Mouse (Mus musculus) ES-CJ7 (cell line): Measurements from ENCODE around the gene Rimkla.

Experiments
- DNase-seq: peaks from one replicate; pipeline ENCODE4 v3.0.0; 2011; ENCODE audit warnings: low read depth, low spot score

The Rimkla gene

DNA sequence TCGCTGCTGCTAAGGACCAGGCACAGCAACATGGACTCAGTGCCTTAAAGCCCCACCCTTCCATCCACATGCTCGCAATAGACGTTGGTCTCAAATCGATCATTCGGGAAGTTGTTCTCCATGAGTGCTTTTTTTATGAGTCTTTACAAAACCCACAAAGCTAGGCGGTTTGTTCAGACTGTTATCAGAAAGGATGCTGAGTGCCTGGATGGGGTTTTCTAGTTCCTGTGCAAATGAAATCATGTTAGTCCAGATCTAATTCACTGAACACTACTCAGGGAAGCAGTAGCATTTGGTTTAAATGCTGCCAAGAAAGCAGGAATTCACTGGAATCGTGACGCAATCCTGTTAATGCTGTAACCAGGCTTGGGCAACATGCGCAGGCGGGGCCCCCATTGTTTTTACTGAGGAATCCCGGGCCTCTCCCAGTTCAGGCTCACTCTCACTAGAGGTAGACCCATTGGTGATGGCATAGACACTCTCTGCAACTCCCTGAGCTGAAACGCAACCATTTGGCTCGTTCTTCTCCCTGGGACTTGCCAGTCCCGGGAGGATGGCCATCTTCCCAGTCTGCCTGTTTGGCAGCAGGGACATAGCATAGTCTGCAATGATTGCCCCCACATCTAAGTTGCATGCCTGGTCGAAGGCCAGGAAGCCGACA, 24.6 kb downstream of the Rimkla start:
- peak; percentile 18 for DNase-seq

DNA sequence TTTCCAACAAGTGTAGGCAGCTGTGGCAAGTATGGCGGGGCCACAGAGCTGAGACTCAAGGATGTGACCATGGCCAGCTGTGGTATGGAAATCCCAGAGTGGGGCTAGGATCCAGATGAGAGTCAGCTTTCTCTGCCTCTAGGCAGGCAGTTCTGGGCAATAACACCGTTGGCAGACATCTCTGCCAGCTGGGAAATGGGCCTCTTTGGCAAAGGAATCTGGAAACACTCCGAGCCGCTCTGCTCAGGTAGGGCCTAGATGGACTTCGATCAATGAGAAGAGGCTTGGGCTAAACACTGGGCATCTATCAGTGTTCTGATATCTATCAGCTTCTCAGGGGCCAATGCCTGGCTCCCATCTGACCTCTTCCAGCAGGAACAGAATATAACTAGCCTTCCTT, 26.6 kb downstream of the Rimkla start:
- no peak for DNase-seq

DNA sequence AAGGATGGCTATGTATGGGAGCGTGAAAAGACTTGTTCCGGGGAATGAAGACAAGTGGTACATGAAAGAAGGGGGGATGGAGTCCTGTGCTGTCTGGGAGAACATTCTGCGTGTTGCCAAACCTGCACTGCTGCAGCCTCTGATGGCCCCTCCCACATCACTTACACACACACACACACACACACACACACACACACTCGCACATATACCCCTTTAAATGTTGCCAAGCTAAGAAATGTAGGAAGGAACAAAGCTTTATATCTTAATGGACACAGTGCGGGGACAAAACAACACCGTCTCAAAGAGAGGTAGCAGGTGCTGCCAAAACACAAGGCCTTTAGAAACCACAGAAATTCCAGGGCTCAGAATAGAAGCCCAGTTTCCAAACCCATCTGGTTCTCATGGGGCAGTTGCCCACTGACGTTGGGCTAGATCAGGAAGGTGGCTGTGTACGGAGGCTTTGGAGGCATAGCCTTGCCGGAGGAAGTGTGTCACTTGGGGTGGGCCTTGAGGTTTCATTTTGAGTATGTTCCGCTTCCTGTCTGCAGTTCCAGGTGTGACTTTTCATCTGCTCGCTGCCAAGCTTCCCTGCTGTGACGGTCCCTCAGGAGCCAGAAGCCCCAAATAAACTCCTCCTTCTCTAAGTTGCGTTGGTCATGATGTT, 28.5 kb downstream of the Rimkla start:
- DNase-seq: no peak

DNA sequence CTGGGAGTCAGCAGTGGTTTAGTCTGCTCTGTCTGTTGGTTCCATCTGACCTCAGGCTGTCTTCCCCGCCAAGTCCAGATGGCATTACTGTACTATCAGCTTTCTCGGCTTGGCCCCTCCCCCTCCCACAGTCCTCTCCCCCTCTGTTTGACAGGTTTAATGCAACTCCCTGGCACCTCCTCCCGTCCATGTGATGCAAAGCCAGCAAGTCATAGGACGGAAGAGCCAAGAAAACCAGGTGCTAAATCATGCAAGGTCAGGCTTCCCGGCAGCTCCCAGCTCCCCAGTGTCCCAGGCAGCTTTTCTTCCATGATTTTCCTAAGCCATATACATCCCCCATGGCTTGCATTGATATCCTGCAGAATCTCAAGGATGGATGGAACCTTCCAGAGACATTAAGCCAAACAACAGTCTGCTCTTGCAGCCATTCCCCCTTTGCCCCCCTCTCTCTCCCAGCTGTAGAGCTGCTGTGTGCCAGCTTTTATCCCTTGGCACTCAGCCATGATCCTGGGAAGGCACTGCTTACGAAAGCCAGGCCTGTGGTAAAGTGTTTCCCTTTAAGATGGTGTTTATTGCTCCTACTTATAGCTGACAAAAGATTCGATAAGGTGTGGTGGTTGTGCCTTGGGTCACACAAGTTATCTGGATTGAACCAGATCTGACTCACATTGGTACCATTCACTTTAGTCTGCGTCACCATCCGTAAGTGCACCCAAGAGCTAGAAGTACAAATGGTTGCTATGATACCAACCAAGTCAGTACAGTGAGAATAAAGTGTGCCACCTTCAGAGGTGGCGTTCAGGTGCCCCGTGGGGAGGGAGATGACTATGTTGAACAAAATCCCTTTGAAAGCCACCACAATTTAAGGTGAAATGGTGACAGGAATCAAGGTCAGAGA, 29.3 kb downstream of the Rimkla start:
- DNase-seq: peak; percentile 20

DNA sequence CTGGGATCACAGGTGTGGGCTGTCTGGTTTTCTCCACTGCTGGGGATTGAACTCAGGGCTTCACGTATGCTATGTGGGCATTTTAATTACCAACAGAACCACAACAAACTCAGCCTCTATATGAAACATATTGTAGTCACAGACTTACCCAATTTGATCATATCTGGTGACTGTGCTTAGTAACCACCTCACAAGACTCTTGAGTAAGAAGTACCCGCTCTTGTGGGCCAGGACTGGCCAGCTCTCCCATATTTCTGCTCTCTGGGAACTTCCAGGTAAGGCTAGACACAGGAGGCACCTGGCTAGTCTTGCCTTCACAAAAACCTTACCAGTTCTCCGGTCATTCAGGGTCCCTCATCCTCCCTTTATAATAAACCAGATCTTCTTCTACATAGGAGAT, 30.0 kb downstream of the Rimkla start:
- DNase-seq: no peak

DNA sequence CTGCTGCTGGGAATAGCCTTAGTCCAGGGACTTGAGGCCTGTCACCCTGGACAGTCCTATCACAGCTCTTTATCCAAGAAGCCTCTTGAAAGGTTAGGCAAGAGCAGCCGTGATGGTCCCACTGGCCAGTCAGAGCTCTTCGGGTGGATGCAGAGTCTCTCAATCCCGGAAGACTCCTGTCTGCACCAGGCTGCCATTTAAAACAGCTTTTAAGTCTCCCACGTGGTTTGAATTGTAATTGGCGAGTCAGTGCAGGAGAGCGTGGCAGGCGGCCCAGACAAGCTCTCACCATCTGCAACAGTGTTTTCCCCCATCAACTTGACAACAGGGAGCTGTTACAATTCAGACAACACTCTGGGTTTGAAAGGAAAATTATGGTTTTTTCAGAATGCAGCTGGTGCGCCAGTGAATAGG, 31.7 kb downstream of the Rimkla start:
- DNase-seq: no peak

DNA sequence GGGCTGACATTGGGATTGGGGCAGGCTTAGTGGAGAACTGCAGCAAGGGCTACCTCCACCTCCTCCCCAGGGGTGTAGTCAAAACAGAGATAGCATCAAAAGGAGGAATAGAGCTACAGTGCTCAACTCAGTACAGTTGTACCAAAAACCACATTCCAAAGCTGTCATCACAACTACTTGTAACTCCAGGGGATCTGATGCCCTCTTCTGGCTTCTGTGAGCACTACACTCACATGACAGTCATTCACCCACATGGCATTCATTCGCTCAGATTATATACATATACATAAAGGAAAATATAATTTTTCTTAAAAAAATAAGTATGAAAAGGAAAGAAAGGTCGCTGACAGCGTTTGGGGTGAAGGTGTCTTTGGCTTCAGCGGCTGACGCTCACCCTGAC, 32.1 kb downstream of the Rimkla start:
- DNase-seq: peak; percentile 63

DNA sequence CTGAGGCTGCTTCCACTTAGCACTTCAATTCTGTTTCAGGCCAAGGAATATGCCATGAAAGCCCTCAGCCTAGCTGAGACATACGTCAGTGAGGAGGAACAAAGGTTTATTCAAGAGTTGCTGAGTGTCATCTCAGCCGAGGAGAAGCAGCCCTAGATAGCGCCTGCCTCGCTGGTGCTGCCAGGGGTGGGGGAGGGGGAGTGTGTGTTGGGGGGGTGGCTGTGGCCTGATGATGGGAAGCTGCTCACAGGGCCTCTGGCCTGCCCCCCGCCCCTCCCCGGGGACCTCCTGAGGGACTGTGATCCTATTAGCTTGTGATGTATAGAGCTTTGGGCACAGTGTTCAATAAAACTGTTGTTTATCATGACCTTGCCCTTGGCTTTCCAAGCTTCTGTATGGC, 38.9 kb downstream of the Rimkla start:
- DNase-seq: peak; percentile 12

DNA sequence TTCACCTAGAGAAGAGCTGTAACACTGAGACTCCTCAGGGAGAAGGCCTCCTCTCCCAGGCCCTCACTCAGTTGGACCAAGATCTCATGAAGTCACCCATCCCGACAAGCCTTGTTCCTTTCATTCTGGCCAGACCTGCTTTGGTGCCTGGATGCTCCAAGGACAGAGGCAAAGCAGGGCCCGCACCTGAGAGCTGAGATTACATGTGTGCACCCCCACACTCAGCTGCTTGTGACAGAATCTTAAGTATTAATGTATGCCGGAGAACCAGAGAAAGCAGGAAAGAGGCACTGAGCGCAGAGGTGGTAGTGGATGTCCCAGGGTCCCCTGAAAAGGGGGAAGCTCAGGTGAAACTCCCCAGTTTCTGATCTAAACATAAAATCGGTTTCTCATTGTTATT, 39.3 kb downstream of the Rimkla start:
- no peak for DNase-seq

DNA sequence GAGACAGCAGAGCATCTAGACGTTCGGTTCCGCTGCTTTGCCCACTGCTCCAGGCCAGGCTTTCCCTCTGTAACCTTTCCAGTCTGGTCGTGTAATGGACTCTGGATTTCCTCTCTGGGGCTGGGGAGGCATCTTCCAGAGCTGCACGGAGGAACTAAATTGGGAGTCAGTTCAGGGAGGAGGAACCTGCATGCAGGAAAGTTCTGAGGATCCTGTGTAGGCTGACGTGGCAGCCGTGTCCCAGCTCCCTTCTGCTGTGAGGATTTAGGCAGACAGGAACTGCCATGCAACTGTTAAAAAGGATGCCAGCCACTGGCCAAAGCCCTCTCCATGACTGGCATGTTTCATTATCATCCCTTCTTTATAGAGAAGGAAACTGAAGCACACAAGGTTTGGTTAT, 42.0 kb downstream of the Rimkla start:
- DNase-seq: no peak

DNA sequence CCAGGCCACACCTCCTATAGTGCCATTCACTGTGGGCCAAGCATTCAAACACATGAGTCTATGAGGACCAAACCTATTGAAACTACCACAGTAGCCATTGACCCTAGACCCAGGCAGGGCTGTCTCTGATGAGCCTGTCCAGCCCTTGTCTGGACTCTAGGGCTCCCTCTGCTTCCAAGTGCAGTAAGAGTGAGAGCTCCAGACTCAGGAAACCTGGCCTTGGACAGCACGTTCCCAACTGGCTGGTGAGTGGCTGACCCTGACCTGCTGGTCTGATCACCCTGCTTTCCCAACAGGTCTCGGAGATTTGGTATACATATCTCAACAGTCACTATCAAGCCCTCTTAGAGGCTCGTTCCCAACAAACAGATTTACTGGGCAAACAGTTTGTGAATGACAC, 44.6 kb downstream of the Rimkla start:
- DNase-seq: no peak

DNA sequence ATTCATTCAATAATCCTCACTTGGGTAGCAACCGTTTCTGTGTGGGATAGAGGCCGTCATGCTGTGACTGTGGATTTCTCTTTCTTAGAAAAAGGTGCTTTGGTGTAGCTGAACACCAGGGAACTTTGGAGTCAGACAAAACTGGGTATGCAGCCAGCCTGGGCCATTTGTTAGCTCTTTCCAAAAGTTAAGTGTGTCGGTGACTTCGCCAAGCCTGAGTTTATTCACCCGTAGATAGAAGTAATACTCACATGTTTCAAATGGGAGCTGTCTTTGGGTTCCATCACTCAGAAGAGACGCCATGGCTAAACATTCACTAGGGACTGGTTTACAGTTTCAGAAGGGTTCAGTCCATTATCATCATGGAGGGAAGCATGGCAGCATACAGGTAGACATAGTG, 45.2 kb downstream of the Rimkla start:
- no peak for DNase-seq

DNA sequence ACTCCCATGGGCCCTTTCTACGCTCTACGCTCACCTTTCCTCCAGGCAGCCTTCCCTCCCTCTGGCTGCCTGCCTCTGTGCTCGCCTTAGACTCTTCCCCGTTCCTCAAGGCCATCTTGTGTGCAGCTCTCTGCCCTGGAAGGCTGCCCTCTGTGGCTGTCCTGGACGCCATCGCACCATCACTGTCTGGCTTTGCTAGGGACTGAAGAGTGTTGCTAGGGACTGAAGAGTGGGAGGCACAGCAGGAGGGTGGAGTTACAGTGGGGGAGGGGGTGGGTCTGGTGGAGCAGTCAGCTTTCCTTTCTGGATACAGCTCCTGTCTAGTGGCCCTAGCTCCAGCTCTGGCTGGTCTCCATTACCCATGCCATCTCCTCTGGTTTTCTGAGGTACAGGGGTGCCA, 49.9 kb downstream of the Rimkla start:
- peak; percentile 77 for DNase-seq

DNA sequence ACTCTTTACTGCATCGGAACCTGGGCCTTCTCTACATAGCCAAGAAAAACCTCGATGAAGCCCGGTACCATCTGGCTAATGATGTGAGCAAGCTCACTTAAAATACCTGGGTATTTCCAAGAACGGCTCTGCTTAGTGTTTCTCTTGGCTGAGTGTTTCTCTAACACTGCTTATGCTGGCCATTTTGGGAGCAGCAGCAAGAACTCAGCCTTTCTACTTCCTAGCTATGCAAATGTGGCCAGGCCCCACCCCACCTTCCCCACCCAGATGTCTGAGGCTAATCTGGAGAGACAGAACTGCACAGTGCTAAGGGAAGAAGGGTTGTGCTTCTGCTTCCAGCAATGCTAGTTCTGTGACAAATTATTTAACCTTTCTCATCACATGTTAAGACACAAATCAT, 50.6 kb downstream of the Rimkla start:
- peak; percentile 67 for DNase-seq

DNA sequence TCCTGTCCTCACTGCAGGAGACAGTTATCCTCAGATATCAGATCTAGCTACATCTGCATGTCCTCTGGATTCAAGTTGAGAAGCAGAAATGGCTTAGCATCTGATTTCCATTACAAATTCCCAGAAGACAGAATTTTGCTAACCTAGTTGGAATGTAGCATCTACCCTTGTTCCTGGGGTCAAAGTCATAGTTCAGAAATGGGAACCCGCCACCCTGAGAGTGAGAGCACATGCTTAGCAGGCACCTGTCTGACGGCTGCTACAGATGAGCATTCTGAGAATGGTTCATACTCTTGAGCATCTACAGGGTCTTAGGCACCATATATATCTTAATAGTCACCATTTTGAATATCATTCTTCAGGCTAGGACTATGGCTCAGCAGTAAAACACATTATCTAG, 54.5 kb downstream of the Rimkla start:
- DNase-seq: no peak

DNA sequence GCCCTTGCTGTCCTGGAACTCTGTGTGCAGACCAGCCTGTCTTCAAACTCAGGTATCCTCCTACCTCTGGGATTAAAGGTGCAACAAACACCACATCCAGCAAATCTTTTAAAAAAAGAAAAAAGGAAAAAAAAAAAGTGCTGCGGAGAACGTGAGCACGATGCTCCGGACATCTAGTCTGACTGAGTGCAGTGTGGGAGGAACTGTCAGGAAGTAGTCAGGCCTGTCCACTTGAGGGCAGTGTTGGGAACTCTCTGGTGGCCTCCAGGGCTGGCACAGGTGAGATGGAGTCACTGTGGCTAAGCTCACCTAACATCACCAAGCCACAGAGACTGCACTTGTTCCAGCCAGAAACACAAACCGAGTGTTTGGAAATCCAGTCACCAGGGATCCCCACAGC, 61.8 kb downstream of the Rimkla start:
- DNase-seq: peak; percentile 71

DNA sequence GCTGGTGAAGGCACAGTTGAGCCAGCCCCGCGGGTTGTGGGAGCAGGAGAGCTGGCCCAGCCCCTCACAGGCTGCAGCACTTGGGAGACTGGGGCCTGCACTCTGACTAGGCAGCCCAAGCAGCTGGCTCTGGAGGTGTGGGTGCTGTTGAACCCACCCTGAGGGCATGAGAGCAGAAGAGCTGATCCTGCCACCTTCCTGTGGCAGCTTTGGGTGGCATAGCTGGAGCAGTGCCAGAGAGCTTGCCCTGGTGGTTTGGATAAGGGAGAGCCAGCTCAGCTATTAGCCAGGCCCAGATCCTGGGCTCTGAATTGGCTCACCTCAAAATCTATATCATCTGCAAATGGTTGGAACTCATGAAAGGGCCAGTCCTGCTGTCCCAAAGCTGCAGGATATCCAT, 64.7 kb downstream of the Rimkla start:
- DNase-seq: no peak

DNA sequence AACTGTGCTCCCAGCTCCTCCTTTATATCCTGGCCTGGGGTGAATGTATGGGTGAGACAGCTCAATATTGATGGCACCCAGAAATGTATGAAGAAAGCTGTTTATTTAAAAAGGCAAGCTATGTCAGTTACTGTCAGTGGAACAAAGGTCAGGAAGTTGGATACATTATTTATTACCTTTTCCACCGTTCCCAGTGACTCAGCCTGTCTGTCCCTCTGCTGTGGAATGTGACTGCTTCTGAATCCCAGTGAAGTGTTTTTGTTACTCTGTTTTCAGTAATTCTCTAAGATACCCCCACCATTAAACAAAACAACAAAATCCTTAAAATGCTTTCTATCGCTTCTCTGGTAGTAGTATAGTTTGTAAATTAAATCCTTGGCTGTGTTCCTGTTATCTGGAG, 66.8 kb downstream of the Rimkla start:
- DNase-seq: no peak

DNA sequence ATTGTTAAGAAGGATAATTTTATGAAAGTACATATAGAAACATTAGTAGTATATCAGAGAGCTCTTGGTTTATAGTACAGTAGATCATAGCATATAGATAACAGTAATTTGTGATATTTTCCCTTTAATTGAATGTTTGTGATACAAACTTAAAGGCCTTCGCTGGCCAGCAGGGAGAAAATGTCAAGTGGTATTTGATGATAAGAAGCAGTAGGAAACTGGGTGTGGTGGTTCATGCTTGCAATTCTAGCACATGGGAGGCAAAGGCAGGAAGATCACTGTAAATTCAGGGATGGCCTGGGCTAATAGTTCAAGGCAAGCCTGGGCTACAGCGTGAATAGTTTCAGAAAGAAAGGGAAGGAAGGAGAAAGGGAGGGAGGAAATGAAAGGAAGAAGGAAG, 67.4 kb downstream of the Rimkla start:
- no peak for DNase-seq

DNA sequence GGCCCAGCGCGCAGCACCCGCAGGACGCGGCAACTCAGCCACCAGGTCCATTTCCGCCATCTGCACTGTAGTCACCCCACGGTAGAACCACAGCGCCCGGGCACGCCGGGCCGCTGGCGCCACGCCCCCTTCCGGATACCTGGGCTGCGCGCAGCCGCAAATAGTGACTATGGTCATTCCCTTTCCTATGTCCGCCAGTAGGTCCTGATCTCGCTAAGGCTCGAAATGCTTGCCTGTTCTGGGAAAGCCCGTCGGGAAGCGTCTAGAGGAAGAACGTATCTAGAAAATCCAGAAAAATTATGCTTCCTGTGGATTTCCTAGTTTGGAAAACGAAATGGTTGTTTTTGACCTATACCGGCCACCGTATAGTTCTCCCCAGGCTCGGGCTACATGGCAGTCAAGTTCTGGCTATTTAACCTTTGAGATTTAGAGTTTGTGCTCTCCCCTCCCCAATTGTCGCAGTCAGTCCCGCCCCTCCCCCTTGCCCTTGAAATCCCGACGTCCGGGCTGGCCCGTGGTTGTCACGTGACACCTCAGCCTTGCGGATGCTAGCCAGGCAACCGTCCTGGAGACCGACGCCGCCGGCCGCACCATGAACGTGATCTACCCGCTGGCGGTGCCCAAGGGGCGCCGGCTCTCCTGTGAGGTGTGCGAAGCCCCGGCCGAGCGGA, 70.0 kb downstream of the Rimkla start, which contains the start of the genes Ppcs and Zmynd12:
Gene Ppcs, minus strand, starts transcription at position 127 of the 671 bp plus-strand sequence.
Gene Zmynd12, plus strand, starts transcription at position 521 of the 671 bp plus-strand sequence.
- peak; percentile 97 for DNase-seq

DNA sequence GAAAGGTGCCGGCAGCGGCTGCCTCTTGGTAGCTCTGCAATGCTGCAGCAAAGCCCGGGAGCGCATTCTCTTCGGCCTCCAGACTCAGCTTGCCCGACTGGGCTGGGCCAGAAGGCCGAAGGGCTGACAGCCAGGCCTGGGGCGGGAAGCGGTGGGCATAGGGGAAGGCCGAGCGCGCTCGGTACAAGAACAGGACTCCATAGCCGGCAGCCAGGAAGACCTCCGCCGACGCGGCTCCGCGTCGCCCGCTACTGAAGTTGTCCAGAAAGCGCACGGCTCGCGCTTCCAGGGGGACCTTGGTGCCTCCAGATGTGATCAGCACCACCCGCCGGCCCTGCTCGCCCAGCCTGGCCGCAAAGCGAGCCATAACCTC, 70.5 kb downstream of the Rimkla start:
- DNase-seq: no peak

DNA sequence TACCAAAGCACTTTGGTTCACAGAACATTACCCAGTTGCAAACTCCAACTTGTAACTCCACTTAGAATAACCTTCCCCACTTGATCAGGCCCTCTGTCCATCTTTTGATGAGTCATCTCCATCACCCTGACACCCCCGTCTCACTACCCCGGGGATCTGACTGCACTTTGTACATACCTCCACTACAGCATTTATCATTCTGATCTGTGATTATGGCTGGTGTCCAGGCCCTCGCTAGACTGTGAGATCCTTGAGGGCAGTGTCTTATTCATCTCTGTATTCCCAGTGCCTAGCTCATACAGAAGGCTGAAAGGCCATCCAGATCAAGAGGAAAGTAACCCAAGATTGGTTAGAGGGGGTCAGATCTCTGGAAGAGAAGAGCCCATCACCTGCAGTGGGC, 71.2 kb downstream of the Rimkla start:
- no peak for DNase-seq
